Mouse (Mus musculus): Measurements from ENCODE around the gene Akap13.

DNA sequence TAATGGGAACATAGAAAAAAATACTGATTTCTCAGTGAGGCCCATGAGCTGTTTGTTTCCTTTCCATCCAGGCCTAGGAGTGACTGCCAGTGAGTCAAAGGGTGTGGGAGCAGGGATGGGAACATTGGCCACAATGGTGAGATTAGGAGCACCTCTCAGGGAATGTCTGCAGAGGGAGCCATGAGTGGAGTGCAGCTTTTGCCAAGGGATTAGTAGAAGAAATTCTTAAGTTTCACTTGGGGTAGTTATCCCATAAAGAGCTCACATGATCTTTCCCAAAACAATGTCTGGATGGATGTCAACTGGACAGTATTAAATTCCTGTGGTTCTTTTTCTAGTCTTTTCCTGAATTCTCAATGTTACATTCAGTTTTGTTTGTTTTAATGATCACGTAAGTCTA, 227.6 kb downstream of the Akap13 start:
- TF ChIP-seq CTCF (IDR thresholded peaks at IDR 0.05; ENCODE audit: borderline replicate concordance, insufficient read depth, low read depth, low read length), result no peak
- no peak for TF ChIP-seq POLR2A (IDR thresholded peaks at IDR 0.05; ENCODE audit: borderline replicate concordance, insufficient read depth, low read length)

Measured in cerebellum, adult 2 months (tissue).